Mouse (Mus musculus): ENCODE data around the gene C1qb. TPM values are rescaled to one million over a fixed set of nuclear protein-coding genes. Genes with fewer than 3 reads are reported as not detected.

The C1qb gene
- polyA plus RNA-seq, 1 experiment, result 2.6 TPM

DNA sequence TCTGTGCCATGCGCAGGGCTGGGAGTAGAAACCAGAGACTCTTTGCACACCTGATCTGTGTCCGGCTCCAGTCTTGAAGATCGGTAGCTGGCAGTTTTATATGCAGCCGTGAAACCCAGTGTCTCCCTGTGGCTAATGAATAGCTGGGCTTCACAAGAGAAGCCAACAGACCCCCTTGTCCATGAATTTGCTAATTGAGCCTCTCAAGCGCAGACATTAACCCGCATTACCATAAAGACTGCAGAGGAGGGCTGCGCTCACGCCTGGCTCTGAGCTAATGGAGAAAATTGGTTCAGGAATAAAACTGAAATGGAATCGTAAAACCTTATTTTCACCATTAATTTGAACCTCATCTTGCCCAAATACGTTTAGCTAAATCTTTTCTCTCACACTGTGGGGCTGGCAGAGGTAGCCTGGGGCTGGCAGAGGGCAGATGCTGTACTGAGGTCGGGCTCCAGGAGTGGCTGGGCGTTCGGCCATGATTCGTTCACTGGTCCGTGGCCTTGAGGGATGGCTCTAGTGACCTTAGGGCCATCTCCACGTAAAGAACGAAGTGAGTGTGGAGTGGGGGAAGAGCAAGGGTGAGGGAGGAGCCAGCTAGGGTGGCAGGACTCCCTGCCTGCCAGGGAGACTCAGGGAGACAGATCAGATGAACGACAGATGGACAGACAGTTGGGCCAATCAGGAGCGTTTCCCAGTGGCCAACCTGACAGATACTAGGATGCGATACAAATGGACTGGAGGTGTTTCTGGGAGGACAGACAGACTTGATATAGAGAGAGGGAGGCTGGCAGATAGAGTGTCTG lies 30.6 kb upstream of the C1qb start:
- Histone ChIP-seq H3K9me3 (ENCODE audit: control insufficient read depth, low read length) (no peaks in the 10 kb centered on the region), H3K4me3 (replicated peaks) (no peak overlapping the region), H3K27me3 (ENCODE audit: control insufficient read depth) (peaks cover 12% of the 10 kb centered on the region), H3K36me3 (ENCODE audit: control insufficient read depth) (no peaks in the 10 kb centered on the region), H3K4me1 (ENCODE audit: control insufficient read depth) (no peaks in the 10 kb centered on the region)
- TF ChIP-seq GATA1 (IDR thresholded peaks at IDR 0.05; ENCODE audit: low read length) (no peak), TAL1 (IDR thresholded peaks at IDR 0.05; ENCODE audit: low read length) (no peak)

DNA sequence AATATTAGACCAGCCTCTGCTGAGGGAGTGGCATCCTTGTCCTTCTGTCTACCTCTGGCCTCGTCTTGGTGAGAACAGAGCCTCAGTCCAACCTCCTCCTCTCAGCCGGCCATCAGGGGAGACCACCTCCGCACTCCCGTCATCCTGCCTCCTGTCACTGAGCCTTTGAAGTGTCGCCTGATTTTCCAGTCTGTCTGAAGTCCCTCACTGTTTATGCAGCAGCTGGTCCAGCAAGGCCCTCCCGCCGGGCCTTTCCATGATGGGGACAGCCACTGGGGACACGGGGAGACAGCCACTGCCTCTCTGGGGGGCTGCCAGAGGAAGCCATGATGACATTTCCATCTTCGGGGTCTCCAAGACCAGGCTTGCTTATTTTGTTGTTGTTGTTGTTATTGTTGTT lies 26.9 kb upstream of the C1qb start:
- H3K9me3 ChIP-seq (ENCODE audit: control insufficient read depth, low read length), result no peaks in the 10 kb centered on the region
- H3K27me3 ChIP-seq (ENCODE audit: control insufficient read depth), result peaks cover 20% of the 10 kb centered on the region
- TF ChIP-seq GATA1 (IDR thresholded peaks at IDR 0.05; ENCODE audit: low read length), result no peak
- H3K4me1 ChIP-seq (ENCODE audit: control insufficient read depth), result no peaks in the 10 kb centered on the region
- no peak overlapping the region for H3K4me3 ChIP-seq (replicated peaks)
- H3K36me3 ChIP-seq (ENCODE audit: control insufficient read depth), result no peaks in the 10 kb centered on the region

DNA sequence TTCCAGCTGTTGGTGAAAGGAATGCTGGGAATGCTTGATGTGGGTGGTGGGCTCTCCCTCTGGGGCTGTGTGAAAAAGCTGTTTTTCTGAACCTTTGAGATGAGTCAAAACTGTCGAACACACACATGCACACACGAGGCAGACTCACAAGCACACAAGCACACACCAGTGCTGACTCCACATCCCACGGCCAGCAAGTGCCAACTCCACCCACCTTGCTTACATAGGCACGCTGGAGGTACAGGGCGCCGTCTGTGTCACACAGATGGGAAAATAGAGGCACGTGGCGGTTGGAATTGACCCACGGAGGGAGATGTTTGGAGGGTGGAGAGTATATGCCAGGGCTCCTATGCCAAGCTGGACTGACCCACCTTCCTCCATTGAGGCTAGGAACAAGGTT lies 25.8 kb upstream of the C1qb start:
- Histone ChIP-seq H3K36me3 (ENCODE audit: control insufficient read depth) (no peaks in the 10 kb centered on the region), H3K9me3 (ENCODE audit: control insufficient read depth, low read length) (no peaks in the 10 kb centered on the region), H3K4me1 (ENCODE audit: control insufficient read depth) (no peaks in the 10 kb centered on the region), H3K4me3 (replicated peaks) (no peak overlapping the region), H3K27me3 (ENCODE audit: control insufficient read depth) (peaks cover 20% of the 10 kb centered on the region)
- TF ChIP-seq TAL1 (IDR thresholded peaks at IDR 0.05; ENCODE audit: low read length) (no peak), GATA1 (IDR thresholded peaks at IDR 0.05; ENCODE audit: low read length) (no peak)

DNA sequence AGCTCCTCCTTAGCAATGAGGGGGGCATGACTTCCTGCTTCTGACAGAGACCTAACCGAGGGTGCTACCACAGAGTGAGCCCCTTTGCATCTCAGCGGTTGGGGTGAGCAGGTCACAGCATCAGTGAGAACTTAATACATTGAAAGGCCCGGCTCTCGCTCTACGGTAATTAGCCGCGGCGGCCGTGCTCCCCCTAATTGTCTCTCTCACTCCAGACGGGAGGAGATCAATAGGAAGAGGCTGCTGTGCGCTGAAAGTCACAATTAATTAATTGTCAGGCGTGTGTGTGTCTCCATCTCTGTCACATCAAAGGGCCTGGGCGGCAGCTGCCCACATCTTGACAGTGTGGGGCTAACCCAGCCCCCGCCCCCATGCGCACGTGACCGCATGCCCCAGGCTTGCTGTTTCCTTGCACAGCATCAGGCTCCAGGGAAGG lies 25.2 kb upstream of the C1qb start:
- Histone ChIP-seq H3K4me1 (ENCODE audit: control insufficient read depth) (no peaks in the 10 kb centered on the region), H3K36me3 (ENCODE audit: control insufficient read depth) (no peaks in the 10 kb centered on the region), H3K27me3 (ENCODE audit: control insufficient read depth) (peaks cover 20% of the 10 kb centered on the region), H3K4me3 (replicated peaks) (no peak overlapping the region), H3K9me3 (ENCODE audit: control insufficient read depth, low read length) (no peaks in the 10 kb centered on the region)
- no peak for TF ChIP-seq GATA1 (IDR thresholded peaks at IDR 0.05; ENCODE audit: low read length)
- TF ChIP-seq TAL1 (IDR thresholded peaks at IDR 0.05; ENCODE audit: low read length), result no peak

DNA sequence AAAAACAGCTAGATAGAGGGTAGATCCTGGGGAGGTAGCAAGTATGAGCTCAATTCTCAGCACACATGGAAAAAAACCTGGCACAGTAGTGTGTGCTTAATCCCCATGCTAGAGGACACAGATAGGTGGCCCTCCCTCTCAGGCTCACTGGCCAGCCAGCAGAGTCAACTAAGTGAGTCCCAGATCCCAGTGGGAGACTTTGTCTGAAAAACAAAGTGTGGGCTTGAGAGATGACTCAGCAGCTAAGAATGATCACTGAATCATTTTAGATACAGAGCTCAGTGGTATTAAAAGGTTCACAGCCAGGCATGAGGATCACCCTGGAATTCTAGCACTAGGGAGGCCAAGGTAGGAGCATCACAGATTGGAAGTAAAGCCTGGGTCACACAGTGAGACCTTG lies 21.8 kb upstream of the C1qb start:
- H3K27me3 ChIP-seq (ENCODE audit: control insufficient read depth), result peaks cover 38% of the 10 kb centered on the region

DNA sequence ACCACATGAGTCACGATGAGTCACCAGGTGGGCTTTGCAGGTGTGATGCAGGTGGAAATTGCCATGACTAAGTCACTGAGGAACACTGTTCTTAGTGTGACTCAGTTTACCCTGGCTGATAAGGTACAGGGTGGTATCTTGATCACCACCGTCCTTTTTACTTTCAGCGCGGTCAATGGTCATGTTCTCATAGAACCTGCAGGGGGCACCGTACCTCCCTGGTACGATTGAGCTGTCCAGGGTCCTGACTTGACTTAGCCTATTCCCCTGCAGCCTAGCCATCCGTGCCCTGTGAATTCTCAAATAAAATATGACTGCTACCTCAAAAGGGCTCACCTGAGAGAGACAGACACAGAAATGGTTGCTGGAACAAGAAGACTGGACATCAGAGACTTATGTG lies 21.0 kb upstream of the C1qb start:
- no peaks in the 10 kb centered on the region for H3K4me1 ChIP-seq (ENCODE audit: control insufficient read depth)
- H3K27me3 ChIP-seq (ENCODE audit: control insufficient read depth), result peaks cover 31% of the 10 kb centered on the region
- TF ChIP-seq TAL1 (IDR thresholded peaks at IDR 0.05; ENCODE audit: low read length), result no peak
- no peak for TF ChIP-seq GATA1 (IDR thresholded peaks at IDR 0.05; ENCODE audit: low read length)

More for the DNA sequence above, 21.8 kb upstream of the C1qb start:
- Histone ChIP-seq H3K9me3 (ENCODE audit: control insufficient read depth, low read length) (no peaks in the 10 kb centered on the region), H3K4me1 (ENCODE audit: control insufficient read depth) (no peaks in the 10 kb centered on the region), H3K36me3 (ENCODE audit: control insufficient read depth) (no peaks in the 10 kb centered on the region), H3K4me3 (replicated peaks) (no peak overlapping the region)
- TF ChIP-seq GATA1 (IDR thresholded peaks at IDR 0.05; ENCODE audit: low read length), result no peak
- TF ChIP-seq TAL1 (IDR thresholded peaks at IDR 0.05; ENCODE audit: low read length), result no peak

DNA sequence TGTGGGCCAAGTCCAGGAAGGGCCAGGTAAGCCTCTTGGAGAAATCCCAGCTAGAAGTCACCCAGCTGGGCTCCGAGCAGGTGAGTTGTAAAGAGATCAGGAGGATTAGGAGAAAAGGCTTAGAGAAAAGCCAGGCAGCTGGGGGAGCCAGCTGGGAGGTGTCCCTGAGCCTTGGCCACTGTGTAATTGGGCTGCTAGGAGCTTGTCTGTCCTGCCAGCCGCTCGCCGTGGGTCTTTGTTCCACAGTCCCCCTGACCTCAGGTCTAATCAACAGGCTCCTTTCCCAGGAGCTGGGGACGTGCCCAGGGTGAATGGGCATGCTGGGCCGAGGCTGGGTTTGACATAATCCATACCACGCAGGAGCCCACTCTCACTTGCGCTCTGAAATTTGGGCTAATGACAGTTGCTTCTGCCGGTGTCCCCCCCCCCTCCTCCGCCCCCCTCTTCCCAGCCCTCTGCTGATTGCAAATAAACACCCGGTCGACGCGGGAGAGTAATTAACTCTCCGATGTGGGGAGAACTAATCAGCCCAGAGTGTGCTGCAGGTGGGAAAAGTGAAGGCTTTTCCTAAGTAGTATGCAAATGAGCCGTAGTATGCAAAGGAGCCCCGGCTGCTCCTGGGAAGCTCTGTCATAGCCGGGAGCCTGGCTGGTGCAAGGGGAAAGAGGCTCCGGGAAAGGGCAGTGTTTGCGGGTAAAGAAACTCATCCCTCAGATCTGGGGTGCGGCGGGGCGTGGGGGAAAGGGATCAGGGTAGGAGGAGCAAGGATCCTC lies 19.0 kb upstream of the C1qb start:
- H3K36me3 ChIP-seq (ENCODE audit: control insufficient read depth), result no peaks in the 10 kb centered on the region
- TF ChIP-seq GATA1 (IDR thresholded peaks at IDR 0.05; ENCODE audit: low read length), result no peak
- TF ChIP-seq TAL1 (IDR thresholded peaks at IDR 0.05; ENCODE audit: low read length), result no peak
- H3K4me1 ChIP-seq (ENCODE audit: control insufficient read depth), result no peaks in the 10 kb centered on the region

More for the DNA sequence above, 21.0 kb upstream of the C1qb start:
- Histone ChIP-seq H3K9me3 (ENCODE audit: control insufficient read depth, low read length) (no peaks in the 10 kb centered on the region), H3K4me3 (replicated peaks) (no peak overlapping the region), H3K36me3 (ENCODE audit: control insufficient read depth) (no peaks in the 10 kb centered on the region)

DNA sequence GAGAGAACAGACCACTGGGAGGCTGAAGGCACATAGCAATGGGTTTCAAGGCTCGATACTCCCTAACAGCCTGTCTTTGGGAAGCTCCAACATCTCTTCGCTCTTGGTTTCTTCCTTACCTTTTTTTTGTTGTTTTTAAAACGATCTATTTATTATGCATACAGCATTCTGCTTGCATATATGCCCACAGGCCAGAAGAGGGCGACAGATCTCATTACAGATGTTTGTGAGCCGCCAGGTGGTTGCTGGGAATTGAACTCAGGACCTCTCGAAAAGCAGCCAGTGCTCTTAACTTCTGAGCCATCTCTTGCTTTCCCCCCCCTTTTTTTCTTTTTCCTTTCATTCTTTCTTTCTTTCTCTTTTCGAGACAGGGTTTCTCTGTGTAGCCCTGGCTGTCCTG lies 13.2 kb upstream of the C1qb start:
- Histone ChIP-seq H3K36me3 (ENCODE audit: control insufficient read depth) (no peaks in the 10 kb centered on the region), H3K27me3 (ENCODE audit: control insufficient read depth) (peaks cover 7% of the 10 kb centered on the region), H3K4me1 (ENCODE audit: control insufficient read depth) (no peaks in the 10 kb centered on the region), H3K4me3 (replicated peaks) (no peak overlapping the region), H3K9me3 (ENCODE audit: control insufficient read depth, low read length) (no peaks in the 10 kb centered on the region)
- TF ChIP-seq GATA1 (IDR thresholded peaks at IDR 0.05; ENCODE audit: low read length) (no peak), TAL1 (IDR thresholded peaks at IDR 0.05; ENCODE audit: low read length) (no peak)

More for the DNA sequence above, 19.0 kb upstream of the C1qb start:
- peaks cover 20% of the 10 kb centered on the region for H3K27me3 ChIP-seq (ENCODE audit: control insufficient read depth)
- H3K9me3 ChIP-seq (ENCODE audit: control insufficient read depth, low read length), result no peaks in the 10 kb centered on the region
- no peak overlapping the region for H3K4me3 ChIP-seq (replicated peaks)

DNA sequence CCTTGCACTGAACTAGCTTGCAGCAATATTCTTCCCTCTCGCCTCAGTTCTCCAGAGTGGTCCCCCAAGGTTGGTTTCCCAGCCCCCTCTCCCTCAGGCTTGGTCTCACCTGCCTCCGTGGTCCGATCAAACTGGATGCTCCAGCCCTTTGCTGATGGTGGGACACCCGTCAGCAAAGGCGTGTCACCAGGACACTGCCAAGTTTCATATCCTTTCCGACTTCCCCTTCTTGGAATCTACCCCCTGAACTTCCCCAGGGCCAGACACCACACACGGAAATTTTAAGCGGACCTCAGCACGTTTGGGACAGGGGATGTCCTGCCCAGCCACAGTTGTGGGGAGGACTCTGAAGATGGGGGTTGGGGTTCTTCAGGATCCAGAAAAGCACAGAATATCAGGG lies 12.7 kb upstream of the C1qb start, which contains the start of gene C1qa:
C1qa (minus strand) TSS at position 167 of the 400 bp plus-strand sequence.
- H3K4me1 ChIP-seq (ENCODE audit: control insufficient read depth), result no peaks in the 10 kb centered on the region
- no peaks in the 10 kb centered on the region for H3K36me3 ChIP-seq (ENCODE audit: control insufficient read depth)
- H3K27me3 ChIP-seq (ENCODE audit: control insufficient read depth), result peaks cover 3% of the 10 kb centered on the region; the same call in 1 of the 2 replicates
- TF ChIP-seq GATA1 (IDR thresholded peaks at IDR 0.05; ENCODE audit: low read length) (no peak), TAL1 (IDR thresholded peaks at IDR 0.05; ENCODE audit: low read length) (no peak)
- H3K9me3 ChIP-seq (ENCODE audit: control insufficient read depth, low read length), result no peaks in the 10 kb centered on the region
- H3K4me3 ChIP-seq (replicated peaks), result no peak within 1 kb of the TSS
